In genomic region chr1:125911901-125912445, GRCm38 (mm10) we compare ENCODE assay signal across 9 mouse cellular contexts. TPM values are rescaled to one million over a fixed set of nuclear protein-coding genes. Genes with fewer than 3 reads are reported as not detected.
A peak's percentile ranks its signal among the peaks of the same experiment; 100 is the strongest.
DNase-seq lines count a peak whose midpoint lies in the region; ATAC-seq and TF ChIP-seq lines count a peak whose summit lies in the region.
"Had no signal": no experiment of that assay in that cellular context is flagged by ENCODE, and none has a peak within 500 bp of the region (broad histone marks: within the 10 kb centered on the region; RNA-seq: fewer than 3 reads in every experiment).

No protein-coding gene starts in this region.

- H3K4me1 ChIP-seq in kidney, adult 2 months (ENCODE audit: control insufficient read depth, insufficient read depth, low read length) = no peaks in the 10 kb centered on the region
- H3K4me1 ChIP-seq in embryonic facial prominence, embryonic 10.5 days = peaks cover 41% of the 10 kb centered on the region
- peaks cover 16% of the 10 kb centered on the region; the same call in 1 of the 2 replicates for H3K4me1 ChIP-seq in heart, embryonic 16.5 days (ENCODE audit: control insufficient read depth, insufficient read depth, low read length)
- H3K4me1 ChIP-seq in lung, embryonic 16.5 days (replicated peaks; ENCODE audit: control insufficient read depth, insufficient read depth, low read length) = peaks cover 19% of the 10 kb centered on the region

- peak overlapping the region; percentile 85 for H3K4me2 ChIP-seq in heart, embryonic 16.5 days (ENCODE audit: low read depth, low read length)
- peak overlapping the region; percentile 97 for H3K4me2 ChIP-seq in lung, embryonic 16.5 days (ENCODE audit: low read depth, low read length)

- no peak overlapping the region; the same call in 1 of the 2 replicates for H3K4me3 ChIP-seq in kidney, adult 2 months (ENCODE audit: insufficient read depth, low read depth, low read length)
- peak overlapping the region; percentile 65 for H3K4me3 ChIP-seq in embryonic facial prominence, embryonic 10.5 days
- H3K4me3 ChIP-seq in heart, embryonic 16.5 days (ENCODE audit: low read length) = peak overlapping the region; percentile 51
- H3K4me3 ChIP-seq in lung, embryonic 16.5 days (ENCODE audit: low read length) = peak overlapping the region; percentile 51
- H3K4me3 ChIP-seq: myocyte had no signal

- H3K27ac ChIP-seq in kidney, adult 2 months (ENCODE audit: insufficient read depth, low read depth, low read length) = no peak overlapping the region
- H3K27ac ChIP-seq in embryonic facial prominence, embryonic 10.5 days (replicated peaks) = peak overlapping the region; percentile 51
- H3K27ac ChIP-seq in heart, embryonic 16.5 days (ENCODE audit: low read length) = no peak overlapping the region
- H3K27ac ChIP-seq in lung, embryonic 16.5 days (ENCODE audit: low read length) = no peak overlapping the region

- peak; percentile 8 for DNase-seq in kidney, adult 18-20 months
- DNase-seq in kidney, adult 2 months = no peak
- peak; percentile 60 for DNase-seq in embryonic facial prominence, embryonic 10.5 days (ENCODE audit: low spot score)
- DNase-seq in layer of hippocampus, postnatal 14 days (ENCODE audit: low spot score in 2 of 2) = peak; percentile 50 to 57
- DNase-seq in right cerebral cortex, postnatal 25 days = peak; percentile 72
- no peak for DNase-seq in spleen, postnatal 10 days (ENCODE audit: low spot score in 2 of 2)

- H3K9me3 ChIP-seq in embryonic facial prominence, embryonic 10.5 days = no peaks in the 10 kb centered on the region
- H3K9me3 ChIP-seq in heart, embryonic 16.5 days (replicated peaks; ENCODE audit: control insufficient read depth, low read length) = no peaks in the 10 kb centered on the region
- H3K9me3 ChIP-seq in lung, embryonic 16.5 days (ENCODE audit: control insufficient read depth, low read length) = no peaks in the 10 kb centered on the region

- TF ChIP-seq CTCF in kidney, adult 2 months (conservative IDR thresholded peaks at IDR 0.05; ENCODE audit: insufficient read depth, insufficient read length, low read depth, low read length) = no peak

- WGBS in kidney, adult 2 months = under 1% methylated on average over 43 of the region's 43 CpGs
- WGBS in embryonic facial prominence, embryonic 10.5 days = under 1% methylated on average over 43 of the region's 43 CpGs
- WGBS in heart, embryonic 16.5 days = under 1% methylated on average over 43 of the region's 43 CpGs
- under 1% methylated on average over 43 of the region's 43 CpGs for WGBS in lung, embryonic 16.5 days

- H3K9ac ChIP-seq in heart, embryonic 16.5 days (ENCODE audit: low read length) = peak overlapping the region; percentile 6; the same call in 1 of the 2 replicates
- peak overlapping the region; percentile 47 for H3K9ac ChIP-seq in lung, embryonic 16.5 days (ENCODE audit: low read length)

- ATAC-seq in heart, embryonic 16.5 days (replicated peaks; ENCODE audit: extremely low read depth, insufficient read depth, low FRiP score) = peak; percentile 56; the same call in 1 of the 2 replicates
- peak; percentile 63 for ATAC-seq in lung, embryonic 16.5 days (ENCODE audit: low read depth)

- TF ChIP-seq POLR2A in kidney, adult 2 months (IDR thresholded peaks at IDR 0.05; ENCODE audit: low read depth, low read length) = no peak

- H3K36me3 ChIP-seq in kidney, adult 2 months (ENCODE audit: control insufficient read depth, insufficient read depth, low read length) = no peaks in the 10 kb centered on the region
- H3K36me3 ChIP-seq in embryonic facial prominence, embryonic 10.5 days (replicated peaks) = no peaks in the 10 kb centered on the region
- no peaks in the 10 kb centered on the region for H3K36me3 ChIP-seq in heart, embryonic 16.5 days (ENCODE audit: control insufficient read depth, insufficient read depth)
- H3K36me3 ChIP-seq in lung, embryonic 16.5 days (ENCODE audit: control insufficient read depth, insufficient read depth, low read length) = no peaks in the 10 kb centered on the region; the same call in 1 of the 2 replicates

- H3K27me3 ChIP-seq in kidney, adult 2 months (replicated peaks; ENCODE audit: control insufficient read depth, insufficient read depth, low read length) = peaks cover 3% of the 10 kb centered on the region; the same call in 1 of the 2 replicates
- peaks cover 90% of the 10 kb centered on the region for H3K27me3 ChIP-seq in embryonic facial prominence, embryonic 10.5 days (replicated peaks; ENCODE audit: low read depth, poor library complexity, severe bottlenecking)
- peaks cover 34% of the 10 kb centered on the region for H3K27me3 ChIP-seq in heart, embryonic 16.5 days (ENCODE audit: control insufficient read depth, insufficient read depth, low read length)
- peaks cover 19% of the 10 kb centered on the region; the same call in 1 of the 2 replicates for H3K27me3 ChIP-seq in lung, embryonic 16.5 days (ENCODE audit: control insufficient read depth, insufficient read depth, low read depth, low read length)

RNA-seq across cellular contexts. Expression of gene Lypd1, which starts 0.9 kb away (rescaled TPM):
- polyA plus RNA-seq in kidney, adult 2 months (2012; rRNA removed) = 0.28 and 0.37 TPM in 2 replicates
- polyA plus RNA-seq in embryonic facial prominence, embryonic 10.5 days (2016; fragmentation: Nextera tagmentation; extraction: Ambion mirVana) = 3.6 and 5.0 TPM in 2 replicates
- 2.1 and 3.1 TPM in 2 replicates for polyA plus RNA-seq in heart, embryonic 16.5 days (2015; fragmentation: Nextera tagmentation; extraction: Ambion mirVana)
- total RNA-seq in layer of hippocampus, postnatal 14 days (2021) = 100 to 1,000 TPM in 1 of 2 experiments, 10 to 100 TPM in 1; 98.2 to 104 TPM
- polyA plus RNA-seq in lung, embryonic 16.5 days (2015; fragmentation: Nextera tagmentation; extraction: Ambion mirVana) = 0.75 and 2.6 TPM in 2 replicates

Comparison
In these comparisons a context has a peak if more than half of its experiments do, and no peak if none do; other contexts are left out.
1. DNase-seq: peak in kidney, adult 18-20 months (single experiment), embryonic facial prominence, embryonic 10.5 days (single experiment), layer of hippocampus, postnatal 14 days (2 of 2) and right cerebral cortex, postnatal 25 days (single experiment); none in kidney, adult 2 months (single experiment) and spleen, postnatal 10 days (0 of 2).